Mouse (Mus musculus) CH12.LX (cell line): ENCODE data around the gene S100a8.

Experiments
- CHD2 ChIP-seq: IDR thresholded peaks from 2 replicates; pipeline ENCODE4 v1.6.1; 2011; ENCODE audit warnings: low read length, improper control_type of control experiment
- CTCF ChIP-seq, 2 experiments: IDR thresholded peaks in 1 of 2; conservative IDR thresholded peaks in 1 of 2; 2 replicates each; pipeline ENCODE4 v1.5.1; 2011 to 2012; ENCODE audit warnings: low read depth in 2 of 2, low read length in 2 of 2, improper control_type of control experiment in 1 of 2, inconsistent platforms in 1 of 2, mild to moderate bottlenecking in 1 of 2, moderate library complexity in 1 of 2
- GABPA ChIP-seq: IDR thresholded peaks from 2 replicates; pipeline ENCODE4 v1.6.1; 2012; ENCODE audit warnings: low read depth, low read length, improper control_type of control experiment, inconsistent platforms; ENCODE audit not compliant: insufficient replicate concordance
- JUND ChIP-seq: conservative IDR thresholded peaks from 2 replicates; pipeline ENCODE4 v1.6.1; 2011; ENCODE audit warnings: low read depth, low read length, improper control_type of control experiment
- MAFK ChIP-seq: IDR thresholded peaks from 2 replicates; pipeline ENCODE4 v1.6.1; 2011; ENCODE audit warnings: low read length, improper control_type of control experiment; ENCODE audit not compliant: insufficient replicate concordance
- MXI1 ChIP-seq: IDR thresholded peaks from 2 replicates; pipeline ENCODE4 v1.6.1; 2011; ENCODE audit warnings: mild to moderate bottlenecking, low read depth, low read length, improper control_type of control experiment
- POLR2A ChIP-seq: IDR thresholded peaks from 2 replicates; pipeline ENCODE4 v1.6.1; 2011; ENCODE audit warnings: low read depth, mild to moderate bottlenecking, improper control_type of control experiment, low read length
- TCF12 ChIP-seq: IDR thresholded peaks from 2 replicates; pipeline ENCODE4 v1.6.1; 2014; ENCODE audit warnings: low read depth, mild to moderate bottlenecking, inconsistent platforms, low read length, improper control_type of control experiment
- ZMIZ1 ChIP-seq: IDR thresholded peaks from 2 replicates; pipeline ENCODE4 v1.6.1; 2012; ENCODE audit warnings: low read depth, mild to moderate bottlenecking, inconsistent platforms, low read length, improper control_type of control experiment
- ZNF384 ChIP-seq: IDR thresholded peaks from 2 replicates; pipeline ENCODE4 v1.6.1; 2012; ENCODE audit warnings: low read depth, low read length, improper control_type of control experiment, inconsistent platforms

- TF ChIP-seq CTCF (conservative IDR thresholded peaks at IDR 0.05 in 1 of 2, IDR thresholded peaks at IDR 0.05 in 1 of 2; ENCODE audit: low read depth in 2 of 2, low read length in 2 of 2) (no peak), CHD2 (no peak), JUND (no peak), TCF12 (no peak), ZMIZ1 (no peak), ZNF384 (no peak), MAFK (no peak), GABPA (no peak), POLR2A (no peak), MXI1 (no peak)
These were observed 42.3 kb upstream of the S100a8 start for GRCm38 (mm10) chr3:90626266-90627021.
